Mouse (Mus musculus) E14TG2a.4 (cell line): ENCODE measurements around the gene Nmur1.

Experiments
- H3K27me3 ChIP-seq: 2 replicates; pipeline ENCODE4 v1.6.1; 2014; ENCODE audit warnings: low read length, control low read depth; ENCODE audit not compliant: insufficient read depth
- H3K36me3 ChIP-seq: 2 replicates; pipeline ENCODE4 v1.6.1; 2014; ENCODE audit warnings: low read length, control low read depth; ENCODE audit not compliant: insufficient read depth
- H3K4me1 ChIP-seq: replicated peaks from 2 replicates; pipeline ENCODE4 v1.6.1; 2014; ENCODE audit warnings: low read depth, low read length, control low read depth
- H3K4me3 ChIP-seq: replicated peaks from 2 replicates; pipeline ENCODE4 v1.5.1; 2014; ENCODE audit warnings: mild to moderate bottlenecking, low read length
- H3K9me3 ChIP-seq: 2 replicates; pipeline ENCODE4 v1.6.1; 2014; ENCODE audit warnings: low read length, control low read depth
- CTCF ChIP-seq: conservative IDR thresholded peaks from 2 replicates; pipeline ENCODE4 v1.5.1; 2014; ENCODE audit warnings: low read length
- NANOG ChIP-seq: IDR thresholded peaks from 2 replicates; pipeline ENCODE4 v1.6.1; 2014; ENCODE audit warnings: borderline replicate concordance, low read length, mixed read lengths
- POU5F1 ChIP-seq: IDR thresholded peaks from 2 replicates; pipeline ENCODE4 v1.6.1; 2014; ENCODE audit warnings: low read length, borderline replicate concordance

The Nmur1 gene

GRCm38 (mm10) chr1:86406914-86407313 lies 19.1 kb downstream of the Nmur1 start:
- H3K36me3 ChIP-seq = no peaks in the 10 kb centered on the region
- peaks cover 10% of the 10 kb centered on the region for H3K4me1 ChIP-seq
- no peaks in the 10 kb centered on the region for H3K27me3 ChIP-seq
- no peak for TF ChIP-seq CTCF
- TF ChIP-seq NANOG = no peak
- TF ChIP-seq POU5F1 = no peak
- no peak overlapping the region for H3K4me3 ChIP-seq
- no peaks in the 10 kb centered on the region for H3K9me3 ChIP-seq

DNA sequence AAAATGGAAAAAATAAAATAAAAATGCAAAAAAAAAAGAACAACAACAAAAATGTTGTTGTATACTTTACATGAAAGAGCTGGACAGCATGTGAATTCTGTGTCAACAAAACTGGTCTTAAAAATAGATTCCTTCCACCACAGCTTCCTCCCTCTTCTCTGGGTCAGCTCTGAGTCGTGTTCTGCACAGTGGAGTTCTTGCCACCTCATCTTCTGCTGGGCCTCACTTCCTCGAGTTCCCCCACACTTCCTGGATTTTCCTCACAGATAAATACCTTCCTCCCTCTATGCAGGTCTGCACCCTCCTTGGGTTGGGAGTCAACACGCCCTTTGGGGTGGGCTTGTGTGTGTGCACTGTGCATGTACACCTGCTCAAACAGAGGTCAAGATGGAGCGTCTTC lies 19.7 kb downstream of the Nmur1 start:
- H3K4me3 ChIP-seq = no peak overlapping the region
- no peaks in the 10 kb centered on the region for H3K9me3 ChIP-seq
- H3K36me3 ChIP-seq = no peaks in the 10 kb centered on the region
- no peak for TF ChIP-seq POU5F1
- TF ChIP-seq NANOG = no peak
- TF ChIP-seq CTCF = no peak
- H3K27me3 ChIP-seq = no peaks in the 10 kb centered on the region
- peaks cover 10% of the 10 kb centered on the region for H3K4me1 ChIP-seq

DNA sequence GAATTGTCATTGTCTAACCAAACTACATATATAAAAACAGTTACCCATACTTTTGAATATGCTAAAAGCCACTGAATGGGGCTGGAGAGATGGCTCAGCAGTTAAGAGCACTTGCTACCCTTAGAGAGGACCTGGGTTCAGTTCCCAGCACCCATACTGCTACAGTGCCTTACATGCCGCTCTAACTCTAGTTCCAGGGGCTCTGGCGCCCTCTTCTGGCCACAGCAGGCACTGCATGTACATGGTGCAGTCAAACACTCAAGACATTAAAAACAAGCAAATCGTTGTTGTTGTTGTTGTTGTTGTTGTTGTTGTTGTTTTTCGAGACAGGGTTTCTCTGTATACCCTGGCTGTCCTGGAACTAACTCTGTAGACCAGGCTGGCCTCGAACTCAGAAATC lies 21.2 kb downstream of the Nmur1 start:
- TF ChIP-seq CTCF (peak; percentile 95), NANOG (no peak)
- Histone ChIP-seq H3K27me3 (no peaks in the 10 kb centered on the region), H3K4me1 (peaks cover 10% of the 10 kb centered on the region)

DNA sequence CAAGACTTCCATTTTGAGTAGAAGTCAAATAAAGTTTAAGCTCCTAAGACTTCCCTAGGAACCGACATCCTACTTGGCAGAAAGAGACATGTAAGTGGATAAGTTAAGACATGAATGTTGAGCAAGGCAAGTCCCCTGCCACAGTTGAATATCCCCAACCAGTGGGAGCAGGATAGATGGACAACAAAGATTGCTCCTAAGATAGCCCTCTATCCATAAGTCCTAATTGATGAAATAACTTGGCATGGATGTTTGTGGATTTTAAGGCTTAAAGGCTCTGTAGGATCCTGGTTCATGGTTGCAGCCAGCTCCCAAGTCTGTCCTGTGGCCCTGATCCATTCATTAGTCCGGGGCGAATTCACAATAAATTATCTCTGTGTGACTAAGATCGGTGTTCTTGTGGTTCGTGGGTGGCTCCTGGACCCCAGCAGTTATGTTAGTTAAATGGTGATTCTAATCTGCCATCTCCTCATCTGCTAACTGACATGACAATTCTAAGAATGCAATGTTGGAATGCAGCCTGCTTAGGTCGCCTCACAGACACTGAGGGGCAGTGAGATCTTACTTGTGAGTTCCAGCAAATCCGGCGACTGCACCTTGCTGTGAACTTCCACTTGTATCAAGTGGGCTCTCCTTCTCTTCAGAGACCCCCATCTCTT lies 25.8 kb downstream of the Nmur1 start:
- H3K27me3 ChIP-seq = no peaks in the 10 kb centered on the region
- H3K4me1 ChIP-seq = peaks cover 8% of the 10 kb centered on the region; the same call in 1 of the 2 replicates
- H3K36me3 ChIP-seq = no peaks in the 10 kb centered on the region
- TF ChIP-seq NANOG = no peak
- no peak for TF ChIP-seq CTCF
- TF ChIP-seq POU5F1 = no peak
- H3K4me3 ChIP-seq = no peak overlapping the region
- H3K9me3 ChIP-seq = no peaks in the 10 kb centered on the region

More for the DNA sequence above, 21.2 kb downstream of the Nmur1 start:
- Histone ChIP-seq H3K9me3 (no peaks in the 10 kb centered on the region), H3K4me3 (no peak overlapping the region), H3K36me3 (no peaks in the 10 kb centered on the region)

- Histone ChIP-seq H3K4me1 (peaks cover 8% of the 10 kb centered on the region; the same call in 1 of the 2 replicates), H3K9me3 (no peaks in the 10 kb centered on the region), H3K36me3 (no peaks in the 10 kb centered on the region), H3K27me3 (no peaks in the 10 kb centered on the region), H3K4me3 (no peak overlapping the region)
- no peak for TF ChIP-seq NANOG
- no peak for TF ChIP-seq POU5F1
- TF ChIP-seq CTCF = no peak
Observed at GRCm38 (mm10) chr1:86399322-86399721, 26.7 kb downstream of the Nmur1 start.

DNA sequence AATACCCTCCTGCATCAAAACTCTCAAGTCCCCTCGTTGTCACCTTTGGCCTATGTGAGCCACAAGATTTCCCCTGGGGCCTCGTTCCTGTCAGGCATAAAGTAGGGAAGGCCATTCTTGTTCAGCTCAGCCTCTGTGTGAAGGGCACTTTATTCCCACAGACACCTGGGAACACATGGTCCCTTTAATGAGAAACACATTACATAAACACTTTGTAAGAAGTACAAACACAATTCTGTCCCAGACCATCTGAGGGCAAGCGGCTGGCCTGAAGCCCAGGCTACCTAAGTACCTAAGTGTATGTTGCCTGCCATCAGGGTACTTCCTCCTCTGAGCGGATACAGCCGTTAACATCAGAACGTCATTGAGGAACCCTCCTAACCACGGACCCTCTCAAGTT lies 27.8 kb downstream of the Nmur1 start:
- Histone ChIP-seq H3K4me3 (no peak overlapping the region), H3K4me1 (peaks cover 8% of the 10 kb centered on the region; the same call in 1 of the 2 replicates), H3K27me3 (no peaks in the 10 kb centered on the region), H3K36me3 (no peaks in the 10 kb centered on the region), H3K9me3 (no peaks in the 10 kb centered on the region)
- TF ChIP-seq NANOG (no peak), POU5F1 (no peak), CTCF (no peak)

- TF ChIP-seq POU5F1 = no peak
- TF ChIP-seq CTCF = no peak
- TF ChIP-seq NANOG = no peak
- Histone ChIP-seq H3K9me3 (no peaks in the 10 kb centered on the region), H3K27me3 (no peaks in the 10 kb centered on the region), H3K4me3 (no peak overlapping the region), H3K4me1 (peaks cover 8% of the 10 kb centered on the region; the same call in 1 of the 2 replicates), H3K36me3 (no peaks in the 10 kb centered on the region)
Observed at GRCm38 (mm10) chr1:86397621-86398020, 28.4 kb downstream of the Nmur1 start.

GRCm38 (mm10) chr1:86395897-86396296 lies 30.1 kb downstream of the Nmur1 start:
- no peak overlapping the region for H3K4me3 ChIP-seq
- no peaks in the 10 kb centered on the region for H3K36me3 ChIP-seq
- TF ChIP-seq CTCF (peak; percentile 84), POU5F1 (no peak)
- H3K27me3 ChIP-seq = no peaks in the 10 kb centered on the region
- H3K4me1 ChIP-seq = peaks cover 15% of the 10 kb centered on the region
- no peaks in the 10 kb centered on the region for H3K9me3 ChIP-seq

- Histone ChIP-seq H3K36me3 (no peaks in the 10 kb centered on the region), H3K4me1 (peaks cover 26% of the 10 kb centered on the region), H3K9me3 (no peaks in the 10 kb centered on the region), H3K4me3 (no peak overlapping the region), H3K27me3 (no peaks in the 10 kb centered on the region)
- no peak for TF ChIP-seq NANOG
- TF ChIP-seq CTCF = no peak
- no peak for TF ChIP-seq POU5F1
Observed at GRCm38 (mm10) chr1:86394246-86394645, 31.8 kb downstream of the Nmur1 start.
